Mouse (Mus musculus): ENCODE data around the gene Tpx2.

DNA sequence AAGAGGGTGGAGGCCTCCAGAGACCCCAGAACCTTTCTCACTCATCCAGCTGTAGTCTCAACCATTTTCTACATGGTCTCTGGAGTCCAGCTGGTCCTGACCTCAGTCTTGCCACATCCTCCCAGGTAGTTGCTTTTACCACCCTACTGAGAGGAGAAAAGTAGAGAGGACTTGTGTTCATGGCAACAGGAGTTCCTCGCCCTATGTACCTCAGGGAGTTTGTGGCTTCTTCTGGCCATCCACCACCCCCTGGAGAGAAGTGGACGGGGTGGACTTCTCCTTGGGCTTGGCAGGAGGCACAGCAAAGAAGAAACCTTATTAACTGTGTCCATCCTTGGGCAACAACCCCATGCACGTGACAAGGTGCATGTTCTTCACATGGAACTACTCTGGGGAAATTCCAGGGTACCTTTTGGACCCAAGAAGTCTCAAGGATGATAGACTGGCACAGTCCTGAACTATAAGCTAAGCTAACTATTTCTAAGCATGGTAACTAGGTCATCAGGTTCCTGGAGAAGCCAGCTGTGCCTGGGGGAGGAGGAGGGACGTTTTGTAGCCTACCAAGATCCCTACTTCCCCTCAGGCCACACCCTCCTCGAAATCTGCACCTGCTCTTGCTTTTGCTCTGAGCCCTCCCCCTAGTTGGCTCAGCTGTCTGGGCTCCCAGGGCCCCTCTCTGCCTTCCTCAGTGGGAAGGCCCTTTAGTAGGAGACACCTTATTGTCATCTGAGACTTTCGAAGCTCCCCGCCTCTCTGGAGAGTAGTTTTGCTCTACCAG is 31.7 kb upstream of the Tpx2 start:
- no peak for TF ChIP-seq POLR2A (IDR thresholded peaks at IDR 0.05; ENCODE audit: borderline replicate concordance, low read depth, low read length)
- no peak for TF ChIP-seq CTCF (IDR thresholded peaks at IDR 0.05; ENCODE audit: low read depth, low read length)

Data from bone marrow macrophage, adult 2 months (primary cell).